In genomic region chr5:117242671-117243478, GRCm38 (mm10) we compare ENCODE assay signal across 8 mouse cellular contexts. TPM values are rescaled to one million over a fixed set of nuclear protein-coding genes. Genes with fewer than 3 reads are reported as not detected.
DNase-seq lines count a peak whose midpoint lies in the region; ATAC-seq and TF ChIP-seq lines count a peak whose summit lies in the region.

No protein-coding gene starts in this region.

- no peaks in the 10 kb centered on the region for H3K36me3 ChIP-seq in heart, embryonic 15.5 days
- H3K36me3 ChIP-seq in hindbrain, embryonic 12.5 days: no peaks in the 10 kb centered on the region
- no peaks in the 10 kb centered on the region for H3K36me3 ChIP-seq in midbrain, embryonic 16.5 days (ENCODE audit: control insufficient read depth, insufficient read depth, low read length)

- peak overlapping the region; percentile 43 for H3K4me3 ChIP-seq in heart, embryonic 15.5 days
- peak overlapping the region; percentile 53 for H3K4me3 ChIP-seq in cerebellum, adult 2 months (replicated peaks; ENCODE audit: insufficient read depth, low read depth, low read length)
- peak overlapping the region; percentile 42 for H3K4me3 ChIP-seq in hindbrain, embryonic 12.5 days
- H3K4me3 ChIP-seq in midbrain, embryonic 16.5 days (ENCODE audit: low read depth, low read length): peak overlapping the region; percentile 78

- peaks cover 17% of the 10 kb centered on the region for H3K4me1 ChIP-seq in heart, embryonic 15.5 days (replicated peaks)
- H3K4me1 ChIP-seq in cerebellum, adult 2 months (ENCODE audit: control insufficient read depth, insufficient read depth, low read length): peaks cover 5% of the 10 kb centered on the region; the same call in 1 of the 2 replicates
- H3K4me1 ChIP-seq in hindbrain, embryonic 12.5 days: peaks cover 24% of the 10 kb centered on the region
- H3K4me1 ChIP-seq in midbrain, embryonic 16.5 days (ENCODE audit: control insufficient read depth, insufficient read depth, low read length): peaks cover 18% of the 10 kb centered on the region

- H3K9ac ChIP-seq in heart, embryonic 15.5 days: peak overlapping the region; percentile 38; the same call in 1 of the 2 replicates
- H3K9ac ChIP-seq in hindbrain, embryonic 12.5 days: peak overlapping the region; percentile 68
- H3K9ac ChIP-seq in midbrain, embryonic 16.5 days (ENCODE audit: low read depth, low read length): peak overlapping the region; percentile 79

- no peaks in the 10 kb centered on the region for H3K9me3 ChIP-seq in heart, embryonic 15.5 days (replicated peaks)
- H3K9me3 ChIP-seq in hindbrain, embryonic 12.5 days (replicated peaks): no peaks in the 10 kb centered on the region
- no peaks in the 10 kb centered on the region for H3K9me3 ChIP-seq in midbrain, embryonic 16.5 days (replicated peaks; ENCODE audit: control insufficient read depth, low read length, poor library complexity, severe bottlenecking)

- intact Hi-C loops in heart, postnatal 14 days (cut with DNase I): no loop called here

- 30% methylated on average over 22 of the region's 22 CpGs for WGBS in heart, embryonic 15.5 days
- WGBS in cerebellum, adult 2 months: 14% methylated on average over 22 of the region's 22 CpGs
- WGBS in hindbrain, embryonic 12.5 days: 18% methylated on average over 22 of the region's 22 CpGs
- 18% methylated on average over 22 of the region's 22 CpGs for WGBS in midbrain, embryonic 16.5 days

- no peaks in the 10 kb centered on the region for H3K27me3 ChIP-seq in heart, embryonic 15.5 days
- H3K27me3 ChIP-seq in cerebellum, adult 2 months (ENCODE audit: control insufficient read depth, insufficient read depth, low read length): no peaks in the 10 kb centered on the region
- no peaks in the 10 kb centered on the region for H3K27me3 ChIP-seq in hindbrain, embryonic 12.5 days
- no peaks in the 10 kb centered on the region for H3K27me3 ChIP-seq in midbrain, embryonic 16.5 days (ENCODE audit: control insufficient read depth, insufficient read depth, low read depth, low read length)

- no peak for TF ChIP-seq CTCF in cerebellum, adult 2 months (IDR thresholded peaks at IDR 0.05; ENCODE audit: borderline replicate concordance, insufficient read depth, low read depth, low read length)

- no peak for ATAC-seq in heart, embryonic 15.5 days (replicated peaks; ENCODE audit: insufficient number of reproducible peaks, insufficient read depth, low FRiP score, low read depth)
- peak; percentile 59; the same call in 1 of the 2 replicates for ATAC-seq in hindbrain, embryonic 12.5 days (ENCODE audit: low FRiP score)
- ATAC-seq in midbrain, embryonic 16.5 days: peak; percentile 29
- ATAC-seq in CD4-positive, CD25-positive, alpha-beta regulatory T cell, adult 4 months: no peak

- peak overlapping the region; percentile 79 for H3K4me2 ChIP-seq in heart, embryonic 15.5 days
- H3K4me2 ChIP-seq in hindbrain, embryonic 12.5 days (replicated peaks): peak overlapping the region; percentile 73
- H3K4me2 ChIP-seq in midbrain, embryonic 16.5 days (ENCODE audit: low read length): peak overlapping the region; percentile 81

- H3K27ac ChIP-seq in heart, embryonic 15.5 days: no peak overlapping the region
- peak overlapping the region; percentile 17 for H3K27ac ChIP-seq in cerebellum, adult 2 months (ENCODE audit: insufficient read depth, low read length)
- peak overlapping the region; percentile 89 for H3K27ac ChIP-seq in hindbrain, embryonic 12.5 days
- H3K27ac ChIP-seq in midbrain, embryonic 16.5 days (ENCODE audit: low read length): peak overlapping the region; percentile 96

- DNase-seq in heart, postnatal 14 days: no peak
- DNase-seq in cerebellum, adult 2 months: peak; percentile 60 to 63
- DNase-seq in testis, postnatal 14 days (ENCODE audit: low spot score): no peak
- DNase-seq in kidney, adult 8-10 months: no peak

- no peak for TF ChIP-seq POLR2A in cerebellum, adult 2 months (IDR thresholded peaks at IDR 0.05; ENCODE audit: borderline replicate concordance, insufficient read depth, low read length)

RNA-seq across cellular contexts. Expression of gene Pebp1, which starts 44.5 kb away (rescaled TPM):
- polyA plus RNA-seq in heart, embryonic 15.5 days (2015; fragmentation: Nextera tagmentation; extraction: Ambion mirVana): 543 and 632 TPM in 2 replicates
- total RNA-seq in heart, postnatal 14 days (2021): 100 to 1,000 TPM; 399 to 443 TPM
- polyA plus RNA-seq in cerebellum, adult 2 months (2012; rRNA removed): 792 and 833 TPM in 2 replicates
- polyA plus RNA-seq in hindbrain, embryonic 12.5 days (2016; fragmentation: Nextera tagmentation; extraction: Ambion mirVana): 793 and 794 TPM in 2 replicates
- polyA plus RNA-seq in midbrain, embryonic 16.5 days (2015; fragmentation: Nextera tagmentation; extraction: Ambion mirVana): 1,070 and 1,134 TPM in 2 replicates
- polyA plus RNA-seq in CD4-positive, CD25-positive, alpha-beta regulatory T cell, adult 4 months (2017; shearing (Covaris generic)): 100 to 1,000 TPM; 133 to 140 TPM

Comparison
In these comparisons a context has a peak if more than half of its experiments do, and no peak if none do; other contexts are left out.
1. ATAC-seq: peak in hindbrain, embryonic 12.5 days (single experiment) and midbrain, embryonic 16.5 days (single experiment); none in heart, embryonic 15.5 days (single experiment) and CD4-positive, CD25-positive, alpha-beta regulatory T cell, adult 4 months (single experiment).
2. DNase-seq: peak in cerebellum, adult 2 months (2 of 2); none in heart, postnatal 14 days (0 of 2), testis, postnatal 14 days (single experiment) and kidney, adult 8-10 months (0 of 2).
3. Peak in every context shown above with its lines, with median percentiles within 50 percentile points of each other: H3K4me2 ChIP-seq, H3K4me3 ChIP-seq and H3K9ac ChIP-seq.